18 mouse cellular contexts compared by ENCODE assay signal in genomic region chr14:79269551-79269950, GRCm38 (mm10). TPM values are rescaled to one million over a fixed set of nuclear protein-coding genes. Genes with fewer than 3 reads are reported as not detected.
DNase-seq lines count a peak whose midpoint lies in the region; ATAC-seq and TF ChIP-seq lines count a peak whose summit lies in the region.
"Had no signal": no experiment of that assay in that cellular context is flagged by ENCODE, and none has a peak within 500 bp of the region (broad histone marks: within the 10 kb centered on the region; RNA-seq: fewer than 3 reads in every experiment).

No protein-coding gene starts in this region.

- intact Hi-C loops in heart, postnatal 25 days (cut with DNase I), result loop anchor here (2.0 kb wide), 1 partner anchor 41 kb away; no protein-coding TSS in a partner anchor

- H3K9me3 ChIP-seq in heart, embryonic 15.5 days (replicated peaks), result 0 out of 2 replicates have a peak, but pooled peaks cover 6% of the 10 kb centered on the region
- no peaks in the 10 kb centered on the region for H3K9me3 ChIP-seq in kidney, postnatal 0 days (replicated peaks; ENCODE audit: low read length)
- no peaks in the 10 kb centered on the region for H3K9me3 ChIP-seq in embryonic facial prominence, embryonic 14.5 days (ENCODE audit: control insufficient read depth, low read length)
- H3K9me3 ChIP-seq: liver, embryonic 15.5 days had no signal

- no peak for TF ChIP-seq CTCF in kidney, postnatal 0 days (IDR thresholded peaks at IDR 0.05; ENCODE audit: low read depth)

- no peak for ATAC-seq in heart, embryonic 15.5 days (replicated peaks; ENCODE audit: insufficient number of reproducible peaks, insufficient read depth, low FRiP score, low read depth)
- ATAC-seq in kidney, postnatal 0 days (replicated peaks; ENCODE audit: low FRiP score, low read depth), result no peak
- no peak for ATAC-seq in embryonic facial prominence, embryonic 14.5 days (ENCODE audit: low read depth)
- ATAC-seq: forebrain, embryonic 14.5 days had no signal

- no peaks in the 10 kb centered on the region for H3K27me3 ChIP-seq in heart, embryonic 15.5 days
- no peaks in the 10 kb centered on the region for H3K27me3 ChIP-seq in kidney, postnatal 0 days (ENCODE audit: insufficient read depth, low read length)
- H3K27me3 ChIP-seq in embryonic facial prominence, embryonic 14.5 days (replicated peaks; ENCODE audit: control insufficient read depth, insufficient read depth, low read length), result no peaks in the 10 kb centered on the region
- H3K27me3 ChIP-seq: liver, embryonic 15.5 days had no signal

- H3K36me3 ChIP-seq in heart, embryonic 15.5 days, result no peaks in the 10 kb centered on the region
- no peaks in the 10 kb centered on the region for H3K36me3 ChIP-seq in kidney, postnatal 0 days (ENCODE audit: insufficient read depth, low read length)
- no peaks in the 10 kb centered on the region for H3K36me3 ChIP-seq in embryonic facial prominence, embryonic 14.5 days (ENCODE audit: control insufficient read depth, insufficient read depth, low read length)
- H3K36me3 ChIP-seq: liver, embryonic 15.5 days had no signal

- no peak for DNase-seq in heart, postnatal 25 days (ENCODE audit: low spot score)
- peak; percentile 61 for DNase-seq in kidney, postnatal 0 days (ENCODE audit: low spot score)
- no peak for DNase-seq in kidney, postnatal 4 days
- DNase-seq in A20 (ENCODE audit: low read depth, low spot score), result peak; percentile 67
- peak; percentile 82 for DNase-seq in embryonic facial prominence, embryonic 14.5 days (ENCODE audit: low spot score)
- no peak for DNase-seq in gastrocnemius, postnatal 25 days
- DNase-seq: cerebellum, adult 11-12 months; gastrocnemius, postnatal 36 days; thymus, adult 18-20 months had no signal

- 45% methylated on average over 1 of the region's 1 CpGs for WGBS in heart, embryonic 15.5 days
- WGBS in kidney, postnatal 0 days, result 58% methylated on average over 1 of the region's 1 CpGs
- WGBS in embryonic facial prominence, embryonic 14.5 days, result 76% methylated on average over 1 of the region's 1 CpGs

- no peak overlapping the region for H3K4me2 ChIP-seq in heart, embryonic 15.5 days
- no peak overlapping the region for H3K4me2 ChIP-seq in kidney, postnatal 0 days (ENCODE audit: low read length)
- no peak overlapping the region for H3K4me2 ChIP-seq in embryonic facial prominence, embryonic 14.5 days (ENCODE audit: low read depth, low read length)
- H3K4me2 ChIP-seq: hindbrain, embryonic 14.5 days; liver, embryonic 15.5 days had no signal

- H3K9ac ChIP-seq in heart, embryonic 15.5 days, result no peak overlapping the region
- H3K9ac ChIP-seq in kidney, postnatal 0 days (ENCODE audit: low read depth, low read length), result no peak overlapping the region
- H3K9ac ChIP-seq in embryonic facial prominence, embryonic 14.5 days (ENCODE audit: low read depth, low read length), result no peak overlapping the region
- H3K9ac ChIP-seq: hindbrain, embryonic 14.5 days; liver, embryonic 15.5 days had no signal

- peaks cover 6% of the 10 kb centered on the region for H3K4me1 ChIP-seq in heart, embryonic 15.5 days (replicated peaks)
- H3K4me1 ChIP-seq in kidney, postnatal 0 days (replicated peaks; ENCODE audit: insufficient read depth, low read length), result no peaks in the 10 kb centered on the region
- peaks cover 6% of the 10 kb centered on the region; the same call in 1 of the 2 replicates for H3K4me1 ChIP-seq in embryonic facial prominence, embryonic 14.5 days (ENCODE audit: control insufficient read depth, insufficient read depth, low read length)

- H3K27ac ChIP-seq in heart, embryonic 15.5 days, result peak overlapping the region; percentile 40; the same call in 1 of the 2 replicates
- no peak overlapping the region for H3K27ac ChIP-seq in kidney, postnatal 0 days
- no peak overlapping the region for H3K27ac ChIP-seq in embryonic facial prominence, embryonic 14.5 days (replicated peaks; ENCODE audit: low read depth, low read length)
- H3K27ac ChIP-seq: hindbrain, embryonic 14.5 days; liver, embryonic 15.5 days had no signal

- no peak overlapping the region for H3K4me3 ChIP-seq in heart, embryonic 15.5 days
- H3K4me3 ChIP-seq in kidney, postnatal 0 days (replicated peaks; ENCODE audit: low read depth, low read length), result no peak overlapping the region
- no peak overlapping the region for H3K4me3 ChIP-seq in embryonic facial prominence, embryonic 14.5 days (ENCODE audit: low read depth, low read length)
- H3K4me3 ChIP-seq: liver, embryonic 15.5 days had no signal

RNA-seq across cellular contexts. Expression of gene Zfp957, which starts 22.4 kb away (rescaled TPM):
- not detected in 2 replicates for polyA plus RNA-seq in heart, embryonic 15.5 days (2015; fragmentation: Nextera tagmentation; extraction: Ambion mirVana)
- total RNA-seq in heart, postnatal 25 days (2021), result not detected
- polyA plus RNA-seq in kidney, postnatal 0 days (2015; fragmentation: Nextera tagmentation; extraction: Ambion mirVana), result not detected in 2 replicates
- not detected in 2 replicates for polyA plus RNA-seq in embryonic facial prominence, embryonic 14.5 days (2014; fragmentation: Nextera tagmentation; extraction: Ambion mirVana)
- total RNA-seq in gastrocnemius, postnatal 25 days (2021), result not detected
- total RNA-seq: gastrocnemius, postnatal 36 days; layer of hippocampus, postnatal 25 days; left cerebral cortex, postnatal 36 days; megakaryocyte-erythroid progenitor cell, adult 5-6 weeks; neutrophil, adult 5-6 weeks had no signal
- polyA plus RNA-seq: forebrain, embryonic 14.5 days; hindbrain, embryonic 14.5 days; liver, embryonic 15.5 days; spleen, adult 2 months had no signal

RNA-seq across cellular contexts. Expression of gene Rgcc, which starts 31.9 kb away (rescaled TPM):
- 23.8 and 57.0 TPM in 2 replicates for polyA plus RNA-seq in heart, embryonic 15.5 days (2015; fragmentation: Nextera tagmentation; extraction: Ambion mirVana)
- total RNA-seq in heart, postnatal 25 days (2021), result 10 to 100 TPM; 37.9 to 54.5 TPM
- 60.1 and 70.7 TPM in 2 replicates for polyA plus RNA-seq in kidney, postnatal 0 days (2015; fragmentation: Nextera tagmentation; extraction: Ambion mirVana)
- polyA plus RNA-seq in embryonic facial prominence, embryonic 14.5 days (2014; fragmentation: Nextera tagmentation; extraction: Ambion mirVana), result 74.8 and 89.5 TPM in 2 replicates
- total RNA-seq in gastrocnemius, postnatal 25 days (2021), result 10 to 100 TPM; 35.0 to 36.2 TPM

Comparison
In these comparisons a context has a peak if more than half of its experiments do, and no peak if none do; other contexts are left out.
1. DNase-seq: peak in kidney, postnatal 0 days (single experiment), A20 (single experiment) and embryonic facial prominence, embryonic 14.5 days (single experiment); none in heart, postnatal 25 days (single experiment), kidney, postnatal 4 days (0 of 2) and gastrocnemius, postnatal 25 days (single experiment).